Mouse (Mus musculus) hindbrain, embryonic 11.5 days (tissue): ENCODE results near the gene Gli1. TPM values are rescaled to one million over a fixed set of nuclear protein-coding genes. Genes with fewer than 3 reads are reported as not detected.

Experiments
- ATAC-seq: fragments of 200-750 bp; cut with Nextera tagmentation; 2 replicates; pipeline ENCODE4 v1.8.0; 2017; ENCODE audit warnings: mild to moderate bottlenecking, moderate TSS enrichment, moderate library complexity; ENCODE audit not compliant: low FRiP score
- DNase-seq: peaks from one replicate; pipeline ENCODE4 v3.0.0-alpha.2; 2015; ENCODE audit warnings: low spot score
- H3K27ac ChIP-seq: fragments of 300-500 bp; sonication (generic); 2 replicates; pipeline ENCODE4 v1.5.1; 2014; ENCODE audit warnings: mild to moderate bottlenecking, low read depth, low read length
- H3K27me3 ChIP-seq: fragments of 300-500 bp; sonication (generic); 2 replicates; pipeline ENCODE4 v1.6.1; 2014; ENCODE audit warnings: mild to moderate bottlenecking, low read length, moderate library complexity, mixed read lengths; ENCODE audit not compliant: control insufficient read depth, insufficient read depth
- H3K36me3 ChIP-seq: fragments of 300-500 bp; sonication (generic); 2 replicates; pipeline ENCODE4 v1.6.1; 2014; ENCODE audit warnings: mild to moderate bottlenecking, low read length, moderate library complexity, mixed read lengths; ENCODE audit not compliant: control insufficient read depth, insufficient read depth
- H3K4me1 ChIP-seq: fragments of 300-500 bp; sonication (generic); replicated peaks from 2 replicates; pipeline ENCODE4 v1.6.1; 2014; ENCODE audit warnings: low read length, mixed read lengths; ENCODE audit not compliant: control insufficient read depth, insufficient read depth
- H3K4me2 ChIP-seq: fragments of 300-500 bp; sonication (generic); replicated peaks from 2 replicates; pipeline ENCODE4 v1.6.1; 2014; ENCODE audit warnings: mild to moderate bottlenecking, low read depth, low read length
- H3K4me3 ChIP-seq: fragments of 300-500 bp; sonication (generic); 2 replicates; pipeline ENCODE4 v1.5.1; 2014; ENCODE audit warnings: low read depth, low read length
- H3K9ac ChIP-seq: fragments of 300-500 bp; sonication (generic); 2 replicates; pipeline ENCODE4 v1.6.1; 2014; ENCODE audit warnings: low read depth, low read length
- H3K9me3 ChIP-seq: fragments of 300-500 bp; sonication (generic); 2 replicates; pipeline ENCODE4 v1.6.1; 2016; ENCODE audit warnings: low read length; ENCODE audit not compliant: control insufficient read depth
- WGBS: fragments of 180-500 bp; shearing (Covaris S2); extraction: QIAGEN DNeasy Blood & Tissue Kit; methylation state at CpG from one replicate; pipeline ENCODE4 v1.1.7; 2014; 5-methylcytosine and 5-hydroxymethylcytosine counted together
- polyA plus RNA-seq: library from polyadenylated mRNA; unstranded; fragments of >200 nt; fragmentation: Nextera tagmentation; extraction: Ambion mirVana; gene quantifications from 2 replicates; pipeline ENCODE4 v1.2.1, GENCODE M21; 2014

Gene Gli1
- polyA plus RNA-seq, 1 experiment from 2014 or later = 3.2 TPM

GRCm38 (mm10) chr10:127369834-127370820 lies 28.4 kb upstream of the Gli1 start, which contains the start of gene Inhbc:
Gene Inhbc, minus strand, starts transcription at chr10:127370431.
- H3K4me3 ChIP-seq = no peak within 1 kb of the TSS
- WGBS = 76% methylated on average over 22 of the region's 22 CpGs
- DNase-seq (no peak), ATAC-seq (no peak)
- H3K27me3 ChIP-seq = no peaks in the 10 kb centered on the region
- no peaks in the 10 kb centered on the region for H3K4me1 ChIP-seq
- no peak within 1 kb of the TSS for H3K4me2 ChIP-seq
- H3K27ac ChIP-seq = no peak within 1 kb of the TSS
- no peaks in the 10 kb centered on the region for H3K9me3 ChIP-seq
- no peak within 1 kb of the TSS for H3K9ac ChIP-seq
- no peaks in the 10 kb centered on the region for H3K36me3 ChIP-seq

DNA sequence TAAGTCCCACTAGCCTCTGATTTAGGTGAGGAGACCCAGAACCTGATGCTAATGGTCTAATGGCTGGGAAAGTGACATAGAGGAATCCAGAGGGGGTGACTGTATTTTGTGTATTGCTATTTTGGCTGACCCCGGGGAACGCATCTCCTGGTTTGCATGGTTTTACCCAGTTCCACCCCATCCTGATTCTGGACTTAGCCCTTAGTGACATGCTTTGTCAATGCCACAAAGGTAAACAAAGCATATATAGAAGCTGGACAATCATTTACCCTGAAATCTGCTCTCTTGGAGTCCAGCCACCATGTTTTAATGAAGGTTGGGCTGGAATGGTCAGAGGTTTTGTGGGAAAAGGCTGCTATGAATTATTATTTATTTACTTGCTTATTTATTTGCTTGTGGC lies 26.5 kb upstream of the Gli1 start:
- Histone ChIP-seq H3K4me3 (no peak overlapping the region), H3K9ac (no peak overlapping the region), H3K4me1 (no peaks in the 10 kb centered on the region), H3K27me3 (no peaks in the 10 kb centered on the region), H3K9me3 (no peaks in the 10 kb centered on the region), H3K36me3 (no peaks in the 10 kb centered on the region), H3K4me2 (no peak overlapping the region), H3K27ac (no peak overlapping the region)
- WGBS = 56% methylated on average over 2 of the region's 2 CpGs
- ATAC-seq (no peak), DNase-seq (no peak)

GRCm38 (mm10) chr10:127367116-127367515 lies 25.3 kb upstream of the Gli1 start:
- 68% methylated on average over 5 of the region's 5 CpGs for WGBS
- no peak for DNase-seq
- no peaks in the 10 kb centered on the region for H3K36me3 ChIP-seq

GRCm38 (mm10) chr10:127360714-127361113 lies 18.9 kb upstream of the Gli1 start:
- H3K4me3 ChIP-seq = no peak overlapping the region
- no peak for DNase-seq
- H3K4me1 ChIP-seq = no peaks in the 10 kb centered on the region
- no peaks in the 10 kb centered on the region for H3K9me3 ChIP-seq
- no peak overlapping the region for H3K9ac ChIP-seq
- H3K4me2 ChIP-seq = no peak overlapping the region
- WGBS = 86% methylated on average over 3 of the region's 3 CpGs
- H3K27ac ChIP-seq = no peak overlapping the region
- no peaks in the 10 kb centered on the region for H3K27me3 ChIP-seq
- H3K36me3 ChIP-seq = no peaks in the 10 kb centered on the region
- no peak for ATAC-seq

More at GRCm38 (mm10) chr10:127367116-127367515, 25.3 kb upstream of the Gli1 start:
- Histone ChIP-seq H3K27me3 (no peaks in the 10 kb centered on the region), H3K9ac (no peak overlapping the region), H3K4me2 (no peak overlapping the region), H3K4me3 (no peak overlapping the region), H3K27ac (no peak overlapping the region), H3K4me1 (no peaks in the 10 kb centered on the region), H3K9me3 (no peaks in the 10 kb centered on the region)
- no peak for ATAC-seq

GRCm38 (mm10) chr10:127355336-127355735 lies 13.6 kb upstream of the Gli1 start:
- Histone ChIP-seq H3K36me3 (no peaks in the 10 kb centered on the region), H3K4me1 (no peaks in the 10 kb centered on the region), H3K27ac (no peak overlapping the region), H3K4me2 (no peak overlapping the region), H3K4me3 (no peak overlapping the region), H3K27me3 (no peaks in the 10 kb centered on the region), H3K9ac (no peak overlapping the region), H3K9me3 (no peaks in the 10 kb centered on the region)
- DNase-seq = no peak
- ATAC-seq = no peak
- WGBS = 56% methylated on average over 10 of the region's 10 CpGs

DNA sequence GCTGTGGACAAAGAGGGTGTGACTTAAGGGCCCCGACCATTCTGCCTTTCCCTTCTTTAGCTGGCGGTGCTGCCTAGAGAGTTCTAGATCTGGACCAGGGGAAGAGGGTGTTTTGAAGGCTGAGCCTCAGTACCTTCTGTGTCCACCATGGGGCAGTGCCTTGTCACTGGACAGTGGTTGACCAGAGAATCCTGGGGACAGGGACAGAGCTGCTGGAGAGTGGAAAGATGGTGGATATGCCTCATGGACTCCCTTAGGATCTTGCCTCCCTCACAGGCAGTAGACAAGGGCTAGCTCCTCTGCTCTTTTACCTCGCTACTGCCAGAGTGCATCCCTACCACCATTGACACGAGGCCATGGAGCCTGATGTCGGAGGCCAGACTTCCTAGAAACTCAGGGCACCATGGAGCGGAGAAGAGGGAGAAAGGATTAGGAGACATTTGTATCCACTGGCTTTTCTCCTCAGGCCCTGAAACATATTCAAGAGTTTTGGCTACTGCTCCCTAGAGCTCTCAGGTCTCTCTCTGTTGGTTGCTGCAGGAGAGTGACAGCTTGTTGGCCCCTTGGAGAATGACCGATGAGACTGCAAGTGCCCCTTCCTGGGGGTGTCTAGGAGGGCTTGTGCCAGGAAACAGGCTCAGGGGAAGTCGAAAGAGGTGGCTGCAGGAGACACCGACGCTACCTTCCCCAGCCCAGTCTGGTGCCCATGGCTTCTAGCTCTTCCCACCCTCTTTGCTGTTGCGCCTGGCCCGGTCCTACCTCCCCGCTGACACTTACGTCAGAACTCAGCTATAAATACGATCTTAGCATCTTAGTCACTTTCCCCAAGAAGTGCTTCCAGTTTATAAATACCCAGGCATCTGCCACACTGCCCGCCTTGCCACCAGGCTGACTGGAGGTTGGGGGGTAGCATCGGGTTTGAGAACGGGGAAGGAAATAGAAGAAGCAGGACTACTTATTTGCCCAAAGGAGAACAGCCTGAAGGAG lies 12.4 kb upstream of the Gli1 start, which contains the start of gene Inhbe:
TSS of gene Inhbe (minus strand) at position 503 of the 987 bp plus-strand sequence.
- Histone ChIP-seq H3K9me3 (no peaks in the 10 kb centered on the region), H3K4me3 (no peak within 1 kb of the TSS), H3K36me3 (no peaks in the 10 kb centered on the region), H3K27me3 (no peaks in the 10 kb centered on the region), H3K27ac (no peak within 1 kb of the TSS), H3K4me2 (no peak within 1 kb of the TSS), H3K4me1 (no peaks in the 10 kb centered on the region), H3K9ac (no peak within 1 kb of the TSS)
- WGBS = 87% methylated on average over 18 of the region's 18 CpGs
- ATAC-seq (no peak), DNase-seq (no peak)

DNA sequence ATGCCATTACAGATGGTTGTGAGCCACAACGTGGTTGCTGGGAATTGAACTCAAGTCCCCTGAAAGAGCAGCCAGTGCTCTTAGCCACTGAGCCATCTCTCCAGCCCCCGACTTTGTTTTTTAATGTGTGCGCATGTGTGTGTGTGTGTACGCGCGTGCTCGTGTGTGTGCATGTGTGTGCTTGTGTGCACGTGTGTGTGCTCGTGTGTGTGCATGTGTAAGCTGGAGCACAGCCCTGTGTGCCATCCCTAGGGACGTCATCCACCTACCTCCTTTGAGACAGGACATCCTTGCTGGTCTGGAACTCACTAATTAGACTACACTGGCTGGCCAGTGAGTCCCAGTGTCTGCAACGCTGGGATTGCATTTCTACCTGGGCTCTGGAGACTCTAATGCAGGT lies 11.0 kb upstream of the Gli1 start:
- Histone ChIP-seq H3K9me3 (no peaks in the 10 kb centered on the region), H3K4me3 (no peak overlapping the region), H3K4me2 (no peak overlapping the region), H3K27me3 (no peaks in the 10 kb centered on the region), H3K9ac (no peak overlapping the region), H3K36me3 (no peaks in the 10 kb centered on the region), H3K27ac (no peak overlapping the region), H3K4me1 (no peaks in the 10 kb centered on the region)
- ATAC-seq (no peak), DNase-seq (no peak)
- 90% methylated on average over 11 of the region's 11 CpGs for WGBS

DNA sequence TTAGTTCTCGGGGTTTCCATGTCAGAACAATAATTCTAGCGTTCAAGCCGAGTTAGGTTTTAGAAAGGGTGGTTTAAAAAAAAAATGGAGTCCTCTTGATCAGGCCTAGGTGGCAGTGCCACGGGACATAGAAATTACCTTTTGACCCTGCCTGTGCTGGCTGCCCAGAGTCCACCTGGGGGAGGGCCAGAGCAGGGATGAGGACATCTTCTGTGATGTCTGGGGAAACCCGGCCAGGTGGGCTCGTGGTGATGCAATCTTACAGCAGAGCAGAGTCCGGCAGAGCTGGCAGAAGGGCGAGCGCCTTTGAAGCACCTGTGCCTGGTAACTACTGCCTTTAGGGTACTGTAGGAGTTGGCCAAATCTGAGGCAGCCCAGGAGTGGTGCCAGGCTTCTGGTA lies 10.4 kb upstream of the Gli1 start:
- no peak for DNase-seq
- Histone ChIP-seq H3K36me3 (no peaks in the 10 kb centered on the region), H3K4me1 (no peaks in the 10 kb centered on the region), H3K9ac (no peak overlapping the region), H3K27me3 (no peaks in the 10 kb centered on the region), H3K4me2 (no peak overlapping the region), H3K9me3 (no peaks in the 10 kb centered on the region), H3K27ac (no peak overlapping the region), H3K4me3 (no peak overlapping the region)
- no peak for ATAC-seq
- WGBS = 86% methylated on average over 9 of the region's 9 CpGs
